Mouse (Mus musculus) G1E (cell line): ENCODE measurements around the gene Prdm16.

Experiments used
- CTCF ChIP-seq: IDR thresholded peaks from 2 replicates; pipeline ENCODE4 v1.5.1; 2012; ENCODE audit warnings: low read depth, low read length, inconsistent platforms, mixed read lengths
- GATA1 ChIP-seq: IDR thresholded peaks from 2 replicates; pipeline ENCODE4 v1.6.1; 2012; ENCODE audit warnings: borderline replicate concordance, low read length, inconsistent platforms, mixed read lengths

DNA sequence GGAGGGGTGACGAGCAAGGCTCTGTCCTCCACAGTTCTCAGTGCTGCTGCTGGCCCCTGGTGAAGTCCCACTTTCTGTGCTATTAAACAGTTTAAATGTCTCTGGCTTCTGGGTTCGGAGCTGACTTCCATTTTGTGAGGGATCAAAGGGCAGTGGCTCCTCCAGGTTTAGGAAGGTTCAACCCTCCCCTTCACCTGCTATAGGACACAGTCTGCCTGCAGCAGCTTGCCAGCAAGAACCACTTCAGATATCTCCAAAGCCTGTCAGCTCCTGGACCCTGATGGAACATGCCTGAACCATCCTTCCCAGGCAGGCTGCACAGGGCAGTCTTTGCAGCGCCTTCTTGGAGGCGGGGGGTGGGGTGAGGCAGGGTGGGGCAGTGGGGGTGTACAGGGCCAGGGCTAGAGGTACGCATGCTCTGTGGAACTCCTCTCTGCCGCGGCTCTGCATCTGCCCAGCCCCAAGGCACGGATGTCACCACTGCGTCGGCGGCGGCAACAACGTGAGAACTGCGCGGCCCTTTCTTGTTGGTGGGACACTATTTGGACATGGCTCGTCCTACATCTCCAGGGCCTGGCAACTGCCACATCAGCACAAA lies 134.2 kb downstream of the Prdm16 start:
- TF ChIP-seq CTCF: no peak
- TF ChIP-seq GATA1: no peak
